Mouse (Mus musculus): ENCODE results near the gene Tspan14.

GRCm38 (mm10) chr14:40874565-40874964, 92.0 kb downstream of the Tspan14 start:
- no peak for TF ChIP-seq CTCF (conservative IDR thresholded peaks at IDR 0.05; ENCODE audit: low read length)
- TF ChIP-seq POU5F1 (IDR thresholded peaks at IDR 0.05; ENCODE audit: borderline replicate concordance, low read length): no peak
